Mouse (Mus musculus) gastrocnemius, postnatal 14 days (tissue): ENCODE measurements around the gene Coq9. TPM values are rescaled to one million over a fixed set of nuclear protein-coding genes. Genes with fewer than 3 reads are reported as not detected.
"Not testable (repeated sequence)": the region's sequence is repeated elsewhere in the genome, so short reads cannot be mapped to it uniquely, and the experiment has no call there.

ENCODE experiments used
- DNase-seq: peaks from one replicate; pipeline ENCODE4 v3.0.0; 2021; ENCODE audit warnings: mixed read lengths
- intact Hi-C: fragments of 180-260 bp; cut with DNase I; formaldehyde crosslinking; loops from one replicate; pipeline ENCODE4 v1.15.1; 2025; ENCODE audit warnings: low total_unique reads
- total RNA-seq, 2 experiments: library from RNA; stranded (reverse); gene quantifications; 2 replicates each; pipeline ENCODE4 v1.2.3; 2021

The Coq9 gene
- total RNA-seq, 2 experiments from 2014 or later = 341 to 397 TPM

DNA sequence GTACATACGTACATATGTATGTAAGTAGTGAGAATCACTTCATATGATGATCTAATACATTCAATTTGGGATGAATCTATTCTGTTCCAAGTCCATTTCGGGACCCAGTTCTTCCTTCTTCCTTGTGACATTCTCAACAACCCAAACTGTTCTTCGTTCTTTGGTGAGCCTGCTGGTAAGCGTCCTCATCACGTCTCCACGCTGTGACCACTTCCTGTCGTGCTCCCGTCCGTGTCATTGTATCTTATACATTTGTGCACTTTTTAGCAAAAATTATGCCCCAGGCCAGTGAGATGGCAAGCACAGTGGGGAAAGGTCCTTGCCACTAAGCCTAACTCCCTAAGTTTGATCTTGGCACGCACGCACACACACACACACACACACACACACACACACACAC is 20.2 kb upstream of the Coq9 start:
- intact Hi-C loops = loop anchor here (5.0 kb wide), 1 partner anchor 89 kb away; no protein-coding TSS in a partner anchor
- DNase-seq = no peak

GRCm38 (mm10) chr8:94819671-94820179 is 18.4 kb upstream of the Coq9 start:
- DNase-seq = no peak
- intact Hi-C loops = loop anchor here (5.0 kb wide), 1 partner anchor 88 kb away; no protein-coding TSS in a partner anchor

GRCm38 (mm10) chr8:94820553-94820952 is 17.6 kb upstream of the Coq9 start:
- DNase-seq = no peak
- intact Hi-C loops = no loop called here

GRCm38 (mm10) chr8:94821381-94821780 is 16.7 kb upstream of the Coq9 start:
- intact Hi-C loops = no loop called here
- no peak for DNase-seq

DNA sequence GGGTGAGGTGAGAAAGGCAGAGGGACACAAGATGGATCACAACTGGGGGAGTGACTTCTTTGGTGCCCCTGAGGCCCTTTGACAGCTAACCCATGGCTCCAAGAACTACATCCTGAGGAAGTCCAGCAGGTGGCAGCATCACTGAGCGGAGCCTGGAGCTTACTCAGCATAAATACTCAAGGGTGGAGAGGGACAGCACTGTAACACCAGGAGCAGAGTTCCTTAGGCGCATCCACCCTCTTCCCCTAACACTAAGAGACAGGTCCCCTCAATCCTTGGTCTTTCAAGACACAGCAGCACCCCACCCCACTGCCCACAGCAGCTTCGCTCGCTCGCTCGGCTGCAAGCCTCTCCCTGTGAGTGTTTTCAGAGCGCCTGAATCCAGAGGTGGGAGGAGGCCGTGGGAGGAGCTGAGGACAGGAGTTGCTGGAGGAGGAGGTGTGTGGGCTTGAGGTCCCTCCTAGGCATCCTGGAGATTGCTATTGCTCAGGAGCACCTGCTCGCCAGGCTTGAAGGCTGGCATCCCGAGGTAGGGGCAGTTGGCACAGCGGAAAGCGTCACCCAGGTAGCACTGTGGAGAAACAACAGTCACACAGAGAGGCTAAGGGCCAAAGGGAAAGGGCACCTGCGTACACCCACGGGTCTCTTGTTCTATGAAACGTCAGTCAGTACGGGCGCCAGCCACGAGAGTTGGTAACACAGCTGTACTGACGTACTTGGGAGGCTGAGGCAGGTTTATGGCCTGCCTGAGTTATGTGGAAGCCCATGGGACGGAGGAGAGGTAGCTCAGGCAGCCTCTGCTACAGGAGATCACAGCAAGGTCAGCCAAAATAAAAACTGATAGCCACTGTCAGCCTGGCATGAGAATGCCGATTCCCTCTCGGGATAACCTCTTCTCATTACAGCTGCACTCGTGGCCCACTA is 15.2 kb upstream of the Coq9 start:
- intact Hi-C loops = no loop called here

DNA sequence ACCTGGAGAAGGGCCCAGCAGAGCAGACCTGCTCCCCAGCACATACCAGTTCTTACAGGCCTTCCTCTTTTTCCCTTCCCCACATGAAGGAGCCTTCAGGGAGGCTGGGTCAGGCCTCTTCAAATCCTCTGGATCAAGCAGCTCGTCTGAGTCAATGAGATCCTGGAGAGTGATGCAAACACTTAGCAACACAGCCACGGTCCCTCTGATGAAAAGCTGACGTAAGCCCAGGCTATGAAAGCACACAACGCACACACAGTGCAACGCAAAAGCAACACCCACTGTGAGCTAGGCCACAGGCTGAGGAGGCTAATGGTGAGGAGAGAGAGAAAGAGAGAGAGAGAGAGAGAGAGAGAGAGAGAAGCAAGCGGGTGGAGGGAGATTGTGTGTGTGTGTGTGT is 13.0 kb upstream of the Coq9 start:
- DNase-seq = no peak
- intact Hi-C loops = no loop called here

More for the DNA sequence above, 15.2 kb upstream of the Coq9 start:
- peak; percentile 55 for DNase-seq

- intact Hi-C loops = no loop called here
- no peak for DNase-seq
Observed at GRCm38 (mm10) chr8:94826210-94826609, 11.9 kb upstream of the Coq9 start.

DNA sequence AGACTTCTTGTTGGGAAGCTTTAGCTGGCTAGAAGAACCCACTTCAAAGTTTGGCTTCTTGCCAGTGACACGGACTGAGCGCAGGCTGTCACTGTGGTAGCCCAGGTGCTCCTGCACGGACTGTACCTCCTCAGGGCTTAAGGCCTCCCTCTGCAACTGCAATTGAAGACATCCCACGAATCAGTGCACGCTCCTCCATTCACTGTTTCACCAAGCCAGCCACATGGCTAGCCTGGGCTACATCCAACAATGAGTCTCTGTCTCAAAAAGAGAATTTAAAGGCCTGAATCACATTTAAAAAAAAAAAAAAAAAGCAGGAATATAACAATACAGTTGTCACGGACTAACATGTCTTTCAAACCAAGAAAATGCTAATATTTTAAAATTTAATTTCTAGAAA is 9.8 kb upstream of the Coq9 start:
- no peak for DNase-seq
- intact Hi-C loops = no loop called here

GRCm38 (mm10) chr8:94833901-94834405 is 4.2 kb upstream of the Coq9 start:
- not testable (repeated sequence) for DNase-seq

DNA sequence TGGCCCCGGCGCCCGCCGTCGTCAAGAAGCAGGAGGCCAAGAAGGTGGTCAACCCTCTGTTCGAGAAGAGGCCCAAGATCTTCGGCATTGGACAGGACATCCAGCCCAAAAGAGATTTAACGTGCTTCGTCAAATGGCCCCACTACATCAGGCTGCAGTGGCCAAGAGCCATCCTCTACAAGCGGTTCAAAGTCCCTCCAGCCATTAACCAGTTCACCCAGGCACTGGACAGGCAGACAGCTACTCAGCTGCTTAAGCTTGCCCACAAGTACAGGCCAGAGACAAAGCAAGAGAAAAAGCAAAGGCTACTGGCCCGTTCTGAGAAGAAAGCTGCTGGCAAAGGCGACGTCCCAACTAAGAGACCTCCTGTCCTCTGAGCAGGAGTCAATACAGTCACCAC is 2.4 kb upstream of the Coq9 start:
- intact Hi-C loops, DNase-seq: not testable (repeated sequence)

More at GRCm38 (mm10) chr8:94833901-94834405, 4.2 kb upstream of the Coq9 start:
- intact Hi-C loops = not testable (repeated sequence)

DNA sequence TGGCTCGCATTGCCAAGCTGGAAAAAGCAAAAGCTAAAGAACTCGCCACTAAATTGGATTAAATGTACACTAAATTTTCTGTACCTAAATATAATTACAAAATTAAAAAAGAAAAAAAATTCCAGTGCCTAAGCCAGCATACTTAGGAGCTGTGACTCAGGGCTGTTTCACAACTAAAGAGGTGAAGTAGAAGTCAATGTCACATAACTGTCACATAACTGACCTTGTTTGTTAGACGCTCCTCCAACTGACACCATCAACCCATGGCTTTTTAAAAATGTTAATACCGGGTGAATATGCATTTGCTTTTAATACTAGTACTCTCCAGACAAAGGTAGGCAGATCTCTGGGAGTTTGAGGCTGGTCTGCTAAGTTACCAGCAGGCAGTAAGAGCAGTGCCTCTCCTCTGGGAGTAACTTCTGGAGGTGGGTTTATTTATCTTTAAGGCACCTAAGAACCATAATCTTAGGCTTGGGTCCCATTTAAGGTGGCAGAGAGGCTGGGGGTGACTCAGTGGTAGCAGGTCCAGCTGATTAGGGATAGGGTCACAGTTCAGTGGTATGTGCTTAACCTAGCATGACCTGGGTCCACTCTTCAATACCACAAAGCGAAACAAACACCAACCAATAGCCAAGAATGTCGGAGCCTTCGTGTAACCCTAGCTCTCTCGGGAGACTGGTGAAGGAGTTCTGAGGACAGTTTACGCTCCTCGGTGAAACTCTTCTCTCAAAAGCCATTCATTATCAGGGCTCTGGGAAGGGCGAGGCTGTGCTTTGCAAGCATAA is 1.5 kb upstream of the Coq9 start:
- intact Hi-C loops = no loop called here
- no peak for DNase-seq

GRCm38 (mm10) chr8:94838600-94838999 is 479 bp downstream of the Coq9 start:
- intact Hi-C loops = no loop called here
- DNase-seq = peak; percentile 79

- DNase-seq = no peak
- intact Hi-C loops = no loop called here
Observed at GRCm38 (mm10) chr8:94841183-94841582, 3.1 kb downstream of the Coq9 start.

- no peak for DNase-seq
- intact Hi-C loops = no loop called here
Observed at GRCm38 (mm10) chr8:94850049-94850448, 11.9 kb downstream of the Coq9 start.

DNA sequence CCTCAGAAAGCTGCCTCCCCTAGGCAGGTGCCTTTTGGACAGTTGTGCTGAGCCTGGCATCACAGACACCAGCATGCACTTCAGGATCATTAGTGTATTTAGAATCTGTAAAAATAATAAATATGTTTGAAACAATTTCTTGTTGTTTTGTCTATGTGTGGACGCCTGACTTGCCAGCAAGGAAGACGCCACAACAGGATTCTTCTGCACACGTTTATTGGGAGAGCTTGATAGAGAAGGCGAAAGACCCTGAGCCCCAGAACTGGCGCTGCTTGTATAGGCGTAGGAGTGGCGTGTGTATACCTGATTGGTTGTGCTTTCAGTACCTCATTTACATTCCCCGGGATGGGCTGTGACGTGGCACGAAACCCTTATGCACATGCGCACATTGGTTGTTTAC is 16.6 kb downstream of the Coq9 start:
- intact Hi-C loops = not testable (repeated sequence)

DNA sequence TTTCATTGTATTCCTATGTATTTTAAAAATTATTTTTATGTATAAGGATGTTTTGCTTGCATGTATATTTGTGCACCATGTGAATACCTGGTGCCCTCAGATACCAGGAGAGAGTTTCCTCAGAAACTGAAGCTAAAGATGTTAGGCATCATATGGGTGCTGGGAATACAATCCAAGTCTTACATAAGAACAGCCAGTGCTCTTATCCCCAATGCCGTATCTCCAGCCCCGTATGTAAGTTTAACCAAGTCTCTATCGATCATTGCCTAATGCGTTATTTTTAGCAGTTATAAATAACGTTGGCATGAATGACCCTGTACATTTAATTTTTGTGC is 18.9 kb downstream of the Coq9 start:
- intact Hi-C loops = no loop called here
- DNase-seq = no peak

More for the DNA sequence above, 16.6 kb downstream of the Coq9 start:
- not testable (repeated sequence) for DNase-seq

GRCm38 (mm10) chr8:94857346-94858173 is 19.4 kb downstream of the Coq9 start, which contains the start of gene Polr2c:
Gene Polr2c, plus strand, starts transcription at chr8:94857450.
- intact Hi-C loops = no loop called here
- peak; percentile 90 for DNase-seq

DNA sequence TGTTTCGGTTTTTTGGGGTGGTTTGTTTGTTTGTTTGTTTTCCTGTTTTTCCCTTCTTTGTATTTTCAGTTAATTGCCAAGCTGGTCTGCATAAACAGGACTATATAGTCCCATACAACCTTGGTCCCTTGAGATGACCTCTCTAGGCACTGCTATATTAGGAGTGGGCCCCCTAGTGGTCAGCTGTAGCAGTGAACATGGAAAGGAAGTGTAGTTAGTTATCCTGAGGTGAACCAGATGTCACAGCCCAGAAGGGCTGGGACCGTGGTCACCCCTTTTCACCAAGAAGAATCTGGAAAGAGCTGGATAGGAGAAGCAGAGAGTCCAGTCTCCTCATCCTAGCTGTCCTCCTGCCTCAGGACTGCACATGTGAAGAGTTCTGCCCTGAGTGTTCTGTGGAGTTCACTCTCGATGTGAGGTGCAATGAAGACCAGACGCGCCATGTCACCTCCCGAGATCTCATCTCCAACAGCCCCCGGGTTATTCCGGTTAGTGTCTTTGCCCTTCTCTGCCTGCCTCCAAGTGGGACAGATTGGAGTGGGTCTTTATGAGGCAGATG is 23.3 kb downstream of the Coq9 start:
- peak; percentile 63 for DNase-seq
- intact Hi-C loops = no loop called here
